Mouse (Mus musculus) intestine, postnatal 0 days (tissue): ENCODE results near the gene Coq4. TPM values are rescaled to one million over a fixed set of nuclear protein-coding genes. Genes with fewer than 3 reads are reported as not detected.
"Not testable (repeated sequence)": the region's sequence is repeated elsewhere in the genome, so short reads cannot be mapped to it uniquely, and the experiment has no call there.

Experiments
- ATAC-seq: fragments of 200-750 bp; cut with Nextera tagmentation; 2 replicates; pipeline ENCODE4 v1.8.0; 2017; ENCODE audit warnings: mild to moderate bottlenecking, moderate TSS enrichment, moderate library complexity
- H3K27ac ChIP-seq: fragments of 300-500 bp; sonication (generic); 2 replicates; pipeline ENCODE4 v1.5.1; 2014; ENCODE audit warnings: mild to moderate bottlenecking, low read depth, low read length, moderate library complexity
- H3K27me3 ChIP-seq: fragments of 300-500 bp; sonication (generic); replicated peaks from 2 replicates; pipeline ENCODE4 v1.6.1; 2014; ENCODE audit warnings: low read length, mixed read lengths; ENCODE audit not compliant: control insufficient read depth, insufficient read depth
- H3K36me3 ChIP-seq: fragments of 300-500 bp; sonication (generic); 2 replicates; pipeline ENCODE4 v1.6.1; 2014; ENCODE audit warnings: mild to moderate bottlenecking, moderate library complexity; ENCODE audit not compliant: control insufficient read depth, insufficient read depth
- H3K4me1 ChIP-seq: fragments of 300-500 bp; sonication (generic); replicated peaks from 2 replicates; pipeline ENCODE4 v1.6.1; 2014; ENCODE audit warnings: antibody characterized with exemption, low read length, mixed read lengths; ENCODE audit not compliant: control insufficient read depth, insufficient read depth
- H3K4me2 ChIP-seq: fragments of 300-500 bp; sonication (generic); replicated peaks from 2 replicates; pipeline ENCODE4 v1.6.1; 2014; ENCODE audit warnings: low read depth, mild to moderate bottlenecking, moderate library complexity
- H3K4me3 ChIP-seq: fragments of 300-500 bp; sonication (generic); 2 replicates; pipeline ENCODE4 v1.5.1; 2014; ENCODE audit warnings: low read depth, low read length
- H3K9ac ChIP-seq: fragments of 300-500 bp; sonication (generic); 2 replicates; pipeline ENCODE4 v1.6.1; 2014; ENCODE audit warnings: mild to moderate bottlenecking, low read depth, low read length
- H3K9me3 ChIP-seq: fragments of 300-500 bp; sonication (generic); 2 replicates; pipeline ENCODE4 v1.6.1; 2016; ENCODE audit warnings: mixed run types; ENCODE audit not compliant: control insufficient read depth
- CTCF ChIP-seq: sonication (generic); IDR thresholded peaks from 2 replicates; pipeline ENCODE4 v1.5.1; 2016; ENCODE audit warnings: low read depth, mild to moderate bottlenecking, control low read depth, antibody characterized with exemption, moderate library complexity
- WGBS: fragments of 180-500 bp; shearing (Covaris S2); extraction: QIAGEN DNeasy Blood & Tissue Kit; methylation state at CpG from one replicate; pipeline ENCODE4 v1.1.7; 2014; 5-methylcytosine and 5-hydroxymethylcytosine counted together
- polyA plus RNA-seq: library from polyadenylated mRNA; unstranded; fragments of >200 nt; fragmentation: Nextera tagmentation; extraction: Ambion mirVana; gene quantifications from 2 replicates; pipeline ENCODE4 v1.2.1, GENCODE M21; 2015

Gene Coq4
- polyA plus RNA-seq, 1 experiment from 2014 or later = 27.7 TPM

DNA sequence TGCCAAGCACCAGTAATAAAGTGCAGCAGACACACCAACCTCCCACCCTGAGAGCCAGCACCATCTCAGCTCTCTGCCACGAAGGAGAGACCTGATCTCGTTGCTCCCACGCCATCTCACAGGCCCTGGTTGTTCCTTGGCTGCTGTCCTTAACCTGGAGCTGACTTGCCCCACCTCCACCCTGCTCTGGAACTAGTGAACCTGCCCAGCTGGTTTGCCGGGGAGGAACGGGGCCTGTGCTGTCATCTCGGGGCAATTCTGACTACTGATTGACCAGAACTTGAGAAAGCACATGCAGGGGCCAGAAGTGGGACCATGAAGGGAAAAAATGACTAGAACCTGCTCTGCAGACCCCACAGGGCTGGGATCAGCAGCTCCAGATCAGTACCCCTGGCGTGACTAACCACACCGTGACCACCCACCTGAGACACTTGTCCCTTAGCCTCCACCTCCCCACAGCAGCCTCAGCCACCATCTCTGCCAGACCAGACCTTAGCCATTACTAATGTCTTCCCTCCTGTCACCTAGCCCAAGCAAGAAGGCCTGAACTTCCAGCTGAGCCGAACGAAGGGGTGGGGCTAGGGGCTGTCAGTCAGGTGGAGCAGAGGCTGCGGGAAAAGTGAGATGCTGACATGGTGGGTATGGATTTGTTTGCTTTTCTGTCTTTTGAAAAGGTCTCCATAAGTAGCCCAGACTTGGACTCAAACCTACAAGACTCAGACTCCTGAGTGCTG, 19.1 kb upstream of the Coq4 start:
- Histone ChIP-seq H3K9ac (no peak overlapping the region), H3K36me3 (no peaks in the 10 kb centered on the region), H3K27ac (peak overlapping the region; percentile 79), H3K9me3 (no peaks in the 10 kb centered on the region), H3K4me3 (no peak overlapping the region), H3K4me1 (0 out of 2 replicates have a peak, but pooled peaks cover 5% of the 10 kb centered on the region), H3K4me2 (no peak overlapping the region), H3K27me3 (no peaks in the 10 kb centered on the region)
- ATAC-seq = peak; percentile 41
- 31% methylated on average over 11 of the region's 11 CpGs for WGBS
- no peak for TF ChIP-seq CTCF

DNA sequence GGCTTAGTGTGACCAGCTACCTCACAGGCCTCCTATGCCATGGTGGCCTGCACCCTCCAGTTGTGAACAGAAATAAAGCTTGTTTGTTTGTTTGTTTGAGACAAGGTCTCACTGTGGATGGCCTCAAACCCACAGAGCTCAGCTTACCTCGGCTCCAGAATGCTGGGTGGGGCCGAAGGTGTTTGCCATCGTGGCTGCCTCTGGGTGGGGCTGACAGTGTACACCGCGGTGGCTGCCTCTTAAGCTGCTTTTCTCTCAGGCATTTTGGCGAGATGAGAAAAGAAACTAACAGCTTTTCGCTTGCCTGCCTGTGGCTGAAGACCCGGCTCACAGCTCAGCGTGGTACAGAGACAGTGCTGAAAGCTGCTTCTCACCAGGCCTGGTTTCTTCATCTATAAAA, 18.4 kb upstream of the Coq4 start:
- Histone ChIP-seq H3K4me3 (no peak overlapping the region), H3K36me3 (no peaks in the 10 kb centered on the region), H3K4me2 (no peak overlapping the region), H3K27me3 (no peaks in the 10 kb centered on the region), H3K9me3 (no peaks in the 10 kb centered on the region), H3K27ac (peak overlapping the region; percentile 79; the same call in 1 of the 2 replicates), H3K4me1 (0 out of 2 replicates have a peak, but pooled peaks cover 8% of the 10 kb centered on the region), H3K9ac (no peak overlapping the region)
- 31% methylated on average over 9 of the region's 9 CpGs for WGBS
- no peak for TF ChIP-seq CTCF
- ATAC-seq = no peak

DNA sequence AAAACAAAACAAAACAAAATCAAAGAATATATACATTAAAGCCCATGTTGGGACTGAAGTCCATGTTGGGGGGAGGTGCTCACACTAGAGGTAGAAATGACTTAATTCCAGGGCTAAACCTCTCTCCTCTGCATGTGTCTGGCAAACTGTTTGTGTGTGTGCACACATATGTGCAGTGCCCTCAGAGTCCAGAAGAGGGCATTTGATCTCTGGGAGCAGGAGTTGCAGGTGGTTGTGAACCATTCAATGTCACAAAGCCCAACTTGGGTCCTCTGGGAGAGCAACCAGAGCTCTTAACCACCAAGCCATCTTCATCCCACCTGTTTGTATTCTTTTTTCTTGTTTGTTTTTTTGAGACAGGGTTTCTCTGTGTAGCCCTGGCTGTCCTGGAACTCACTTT, 17.1 kb upstream of the Coq4 start:
- peak; percentile 59 for TF ChIP-seq CTCF
- no peaks in the 10 kb centered on the region for H3K36me3 ChIP-seq
- H3K4me1 ChIP-seq = 0 out of 2 replicates have a peak, but pooled peaks cover 9% of the 10 kb centered on the region
- H3K4me2 ChIP-seq = no peak overlapping the region
- H3K27me3 ChIP-seq = no peaks in the 10 kb centered on the region
- no peak overlapping the region for H3K27ac ChIP-seq
- no peak overlapping the region for H3K4me3 ChIP-seq
- H3K9me3 ChIP-seq = no peaks in the 10 kb centered on the region
- ATAC-seq = no peak
- H3K9ac ChIP-seq = no peak overlapping the region

DNA sequence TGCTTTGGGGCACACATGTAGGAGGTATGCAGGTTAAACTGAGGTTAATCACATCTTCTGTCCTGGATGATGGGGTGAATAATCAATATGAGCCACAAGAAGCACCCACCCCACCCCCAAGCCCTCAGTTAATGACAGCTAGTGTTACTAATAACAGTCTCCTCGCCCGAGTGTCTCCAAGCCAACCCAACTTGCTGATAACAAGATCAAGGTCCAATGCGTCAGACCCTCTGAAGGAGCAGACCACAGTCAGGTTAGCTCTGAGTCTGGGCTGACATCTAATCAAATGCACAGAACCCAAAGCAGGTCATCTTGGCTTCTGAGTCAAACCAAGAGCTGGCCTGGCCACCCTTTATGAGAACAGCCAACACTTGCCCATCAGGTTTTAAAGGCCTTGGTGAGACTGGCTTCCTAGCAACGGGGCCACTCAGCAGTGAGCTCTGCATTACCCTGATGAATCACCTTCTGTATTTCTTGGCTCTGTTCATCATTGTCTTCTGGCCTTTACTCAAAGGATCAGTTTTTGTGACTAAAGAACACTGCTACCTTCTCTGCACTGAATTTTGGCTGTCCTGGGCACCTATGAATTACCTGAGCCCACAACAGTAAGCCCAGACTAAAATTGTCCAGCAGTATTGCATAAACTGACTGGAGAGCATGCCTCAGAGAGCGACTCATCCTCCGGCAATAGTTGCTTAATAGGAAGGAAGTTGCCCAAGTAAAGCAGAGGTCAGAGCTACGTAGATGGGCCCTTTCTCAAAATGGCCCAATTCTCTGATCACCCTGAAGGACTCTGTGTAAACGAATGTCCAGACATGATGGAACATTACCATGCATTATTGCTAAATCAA, 15.5 kb upstream of the Coq4 start:
- WGBS = 30% methylated on average over 8 of the region's 8 CpGs
- H3K4me3 ChIP-seq = no peak overlapping the region
- H3K27ac ChIP-seq = peak overlapping the region; percentile 89
- no peaks in the 10 kb centered on the region for H3K9me3 ChIP-seq
- H3K4me2 ChIP-seq = no peak overlapping the region
- H3K27me3 ChIP-seq = no peaks in the 10 kb centered on the region
- ATAC-seq = peak; percentile 42
- no peak overlapping the region for H3K9ac ChIP-seq
- 0 out of 2 replicates have a peak, but pooled peaks cover 12% of the 10 kb centered on the region for H3K4me1 ChIP-seq
- no peak for TF ChIP-seq CTCF
- H3K36me3 ChIP-seq = peaks cover 3% of the 10 kb centered on the region; the same call in 1 of the 2 replicates

DNA sequence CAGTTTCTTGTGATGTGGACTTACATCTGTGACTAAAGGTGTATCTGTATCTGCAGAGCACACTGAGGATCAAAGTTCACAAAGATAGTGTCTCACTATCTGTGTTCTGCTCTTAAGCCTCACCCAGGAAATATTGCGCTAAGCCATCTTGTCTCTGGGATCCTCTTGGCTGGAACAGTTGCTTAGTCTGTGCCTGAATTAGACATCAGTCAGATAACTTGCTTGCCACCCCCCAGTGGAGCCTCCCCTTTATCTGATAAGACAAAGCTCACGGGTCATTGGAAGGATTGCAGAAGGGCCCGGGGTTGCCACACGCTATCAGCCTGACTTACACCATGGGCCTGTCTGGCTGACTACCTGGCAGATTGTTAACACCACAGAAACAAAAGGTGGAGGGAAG, 14.0 kb upstream of the Coq4 start:
- no peak overlapping the region for H3K4me2 ChIP-seq
- no peak overlapping the region for H3K4me3 ChIP-seq
- no peaks in the 10 kb centered on the region for H3K27me3 ChIP-seq
- WGBS = 38% methylated on average over 4 of the region's 4 CpGs
- peak overlapping the region; percentile 89 for H3K27ac ChIP-seq
- ATAC-seq = peak; percentile 85
- TF ChIP-seq CTCF = no peak
- H3K9me3 ChIP-seq = no peaks in the 10 kb centered on the region
- H3K9ac ChIP-seq = no peak overlapping the region
- H3K36me3 ChIP-seq = peaks cover 18% of the 10 kb centered on the region
- H3K4me1 ChIP-seq = 0 out of 2 replicates have a peak, but pooled peaks cover 7% of the 10 kb centered on the region

DNA sequence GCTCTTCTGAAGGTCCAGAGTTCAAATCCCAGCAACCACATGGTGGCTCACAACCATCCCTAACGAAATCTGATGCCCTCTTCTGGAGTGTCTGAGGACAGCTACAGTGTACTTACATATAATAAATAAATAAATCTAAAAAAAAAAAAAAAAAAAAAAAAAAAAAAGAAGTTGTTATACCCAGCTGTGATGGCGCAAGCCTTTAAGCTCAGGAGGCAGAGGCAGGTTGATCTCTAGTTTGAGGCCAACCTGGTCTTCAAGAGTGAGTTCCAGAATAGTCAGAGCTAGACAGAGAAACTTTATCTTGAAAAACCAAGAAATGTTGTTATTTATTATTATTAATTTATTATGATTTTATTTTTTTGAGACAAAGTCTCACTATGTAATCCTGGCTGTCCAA, 6.0 kb upstream of the Coq4 start:
- H3K36me3 ChIP-seq = peaks cover 86% of the 10 kb centered on the region
- H3K9ac ChIP-seq, H3K4me2 ChIP-seq, H3K27ac ChIP-seq, H3K4me3 ChIP-seq, H3K9me3 ChIP-seq, ATAC-seq, H3K4me1 ChIP-seq, H3K27me3 ChIP-seq: not testable (repeated sequence)
- 96% methylated on average over 2 of the region's 2 CpGs for WGBS
